Mouse (Mus musculus) embryo, embryonic 10.5 days (tissue): ENCODE measurements around the gene Zfp30.
A peak's percentile ranks its signal among the peaks of the same experiment; 100 is the strongest.

Experiments
- DNase-seq: peaks from one replicate; pipeline ENCODE4 v3.0.0-alpha.2; 2015; ENCODE audit warnings: low spot score

Zfp30 gene

GRCm38 (mm10) chr7:29783871-29784551, at the start of gene Zfp30:
Zfp30 (plus strand) TSS chr7:29783998.
- DNase-seq, result peak; percentile 95

DNA sequence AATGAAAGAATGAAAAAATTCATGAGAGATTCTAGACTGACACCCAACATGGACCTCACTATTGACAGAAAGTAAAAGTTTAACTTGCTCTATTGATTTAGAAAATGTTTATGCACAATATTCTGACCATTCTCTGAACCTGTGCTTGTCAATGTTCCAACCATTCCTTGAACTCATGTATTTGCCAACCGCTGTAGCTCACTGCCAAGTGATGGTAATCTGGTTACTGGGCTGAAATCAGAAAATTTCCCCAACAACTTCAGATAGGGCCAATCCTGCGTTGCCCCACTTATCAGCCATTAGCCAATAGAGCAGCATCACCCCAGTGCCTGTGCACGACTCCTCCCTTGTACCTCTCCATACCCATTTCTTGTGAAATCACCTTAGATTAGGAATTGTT, 41.5 kb upstream of the Zfp30 start:
- no peak for DNase-seq

GRCm38 (mm10) chr7:29760476-29760875, 23.3 kb upstream of the Zfp30 start:
- DNase-seq, result no peak

DNA sequence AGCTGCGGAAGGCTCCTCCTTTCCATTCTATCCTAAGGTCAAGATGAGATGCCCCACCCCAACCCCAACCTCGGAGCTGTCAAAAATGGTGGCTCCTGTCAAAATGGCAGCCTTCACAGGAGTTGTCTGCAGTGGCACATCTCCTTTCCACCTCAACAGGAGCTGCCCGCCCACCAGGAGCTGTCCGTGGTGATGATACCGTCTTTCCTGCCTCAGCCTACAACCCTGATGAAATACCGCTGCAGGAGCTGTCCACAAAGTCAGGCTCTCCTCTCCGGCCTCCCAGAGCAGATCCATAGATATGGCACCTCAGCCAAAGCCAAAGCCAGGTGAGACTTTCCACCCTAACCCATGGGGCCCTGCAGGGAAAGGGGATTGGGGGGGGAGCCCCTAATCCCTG, 19.1 kb upstream of the Zfp30 start:
- DNase-seq, result no peak

- DNase-seq, result peak; percentile 94
Observed at GRCm38 (mm10) chr7:29767058-29767686, 16.6 kb upstream of the Zfp30 start.

- DNase-seq, result peak; percentile 98
Observed at GRCm38 (mm10) chr7:29768090-29768900, 15.5 kb upstream of the Zfp30 start, which contains the start of gene Zfp84. Zfp84 (plus strand) TSS chr7:29768552.

DNA sequence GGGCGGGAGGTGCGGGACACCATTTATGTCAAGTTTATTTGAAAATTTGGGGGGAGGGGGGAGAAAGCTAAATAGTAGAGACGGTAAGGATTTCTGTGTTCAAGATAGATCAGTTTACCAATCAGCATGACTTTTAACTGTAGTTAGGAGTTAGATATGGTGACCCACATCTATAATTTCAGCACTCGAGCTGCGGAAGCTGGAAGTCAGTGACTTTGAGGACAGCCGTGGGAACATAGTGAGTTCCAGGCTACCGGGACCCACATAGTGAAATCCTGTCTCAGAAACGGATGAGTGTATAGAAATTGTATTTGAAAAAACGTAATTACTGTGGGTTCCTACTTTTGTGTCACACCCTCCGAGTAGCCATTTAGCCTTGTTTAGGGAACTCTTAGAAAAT, 14.8 kb upstream of the Zfp30 start:
- DNase-seq, result no peak

GRCm38 (mm10) chr7:29773503-29773902, 10.3 kb upstream of the Zfp30 start:
- no peak for DNase-seq

DNA sequence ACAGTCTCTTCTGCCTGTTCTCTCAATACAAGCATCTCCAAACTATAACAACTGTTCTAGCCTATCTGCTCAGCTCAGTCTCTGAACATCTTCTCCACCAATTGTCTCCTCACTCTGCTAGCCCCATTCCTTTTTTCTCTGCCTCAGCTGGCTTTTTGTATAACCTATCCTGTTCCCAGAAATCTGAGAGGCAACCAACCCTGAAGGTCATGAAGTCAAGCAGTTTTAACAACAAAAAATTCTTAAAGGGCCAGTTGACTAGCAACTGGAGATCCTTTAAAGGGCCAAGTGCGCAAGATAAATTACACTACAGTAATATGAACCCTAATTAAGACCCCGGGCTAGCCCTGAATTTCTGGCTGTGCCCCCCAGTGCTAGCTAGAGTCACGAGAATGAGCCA, 9.4 kb upstream of the Zfp30 start:
- DNase-seq, result no peak

- DNase-seq, result no peak
Observed at GRCm38 (mm10) chr7:29776568-29776967, 7.2 kb upstream of the Zfp30 start.

GRCm38 (mm10) chr7:29777372-29777771, 6.4 kb upstream of the Zfp30 start:
- DNase-seq, result no peak

DNA sequence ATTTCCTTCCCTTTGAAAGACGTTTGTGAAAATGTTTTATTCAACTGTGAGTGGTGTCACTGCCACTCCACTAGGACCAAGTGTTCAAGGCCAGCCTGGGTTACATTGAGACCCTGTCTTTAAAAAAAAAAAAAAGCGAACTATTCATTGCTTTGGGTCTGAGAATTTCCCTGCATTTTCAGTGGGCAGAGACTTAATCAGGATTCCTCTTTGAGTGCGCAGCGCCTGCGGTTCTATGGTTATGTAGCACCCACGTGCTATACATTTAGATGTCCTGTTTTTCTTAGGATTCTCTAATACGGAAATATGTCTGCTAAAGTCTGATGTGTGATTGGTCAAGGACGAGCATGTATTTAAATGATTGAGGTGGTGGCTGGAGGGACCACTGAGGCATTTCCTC, 1.2 kb downstream of the Zfp30 start:
- DNase-seq, result peak; percentile 9

DNA sequence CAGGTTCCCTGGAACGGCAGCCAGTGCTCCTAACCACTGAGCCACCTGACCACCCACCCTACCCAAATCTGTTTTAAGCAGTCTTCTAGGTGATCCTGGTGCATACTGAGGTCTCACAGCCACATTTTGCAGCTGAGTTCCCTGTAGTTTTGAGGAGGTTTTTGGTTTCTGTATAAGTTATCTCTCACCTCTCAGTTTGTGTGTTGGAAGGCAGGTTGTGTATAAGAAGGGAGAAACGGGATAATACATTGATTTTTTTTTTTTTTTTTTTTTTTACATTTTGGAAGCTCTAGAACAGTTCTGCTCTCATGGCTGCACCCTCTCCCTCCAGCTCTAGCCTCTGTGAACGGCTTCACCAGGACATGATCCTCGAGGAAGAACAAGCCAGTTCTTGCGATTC, 2.1 kb downstream of the Zfp30 start:
- DNase-seq, result no peak

- DNase-seq, result no peak
Observed at GRCm38 (mm10) chr7:29792906-29793305, 9.1 kb downstream of the Zfp30 start.

DNA sequence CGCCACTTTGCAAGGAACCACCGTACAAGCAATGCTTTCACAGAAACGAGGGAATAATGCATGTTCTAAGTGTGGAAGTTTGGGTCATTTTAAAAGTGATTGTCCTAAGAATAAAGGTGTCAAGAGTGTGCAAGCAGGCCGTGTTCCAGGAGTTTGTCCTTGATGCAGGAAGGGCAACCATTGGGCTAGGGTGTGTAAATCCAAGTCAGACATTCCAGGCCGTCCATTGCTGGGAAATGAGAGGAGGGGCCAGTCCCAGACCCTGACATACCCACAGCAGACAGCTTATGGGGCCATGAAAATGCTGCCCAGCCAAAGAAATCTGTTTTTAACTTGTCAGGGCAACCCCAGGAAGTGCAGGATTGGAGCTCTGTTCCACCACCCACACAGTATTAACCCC, 23.2 kb downstream of the Zfp30 start:
- no peak for DNase-seq

- DNase-seq, result no peak
Observed at GRCm38 (mm10) chr7:29812244-29812643, 28.4 kb downstream of the Zfp30 start.

- no peak for DNase-seq
Observed at GRCm38 (mm10) chr7:29814381-29814780, 30.6 kb downstream of the Zfp30 start.

- DNase-seq, result peak; percentile 6
Observed at GRCm38 (mm10) chr7:29815061-29815784, 31.4 kb downstream of the Zfp30 start.

GRCm38 (mm10) chr7:29815910-29816429, 32.2 kb downstream of the Zfp30 start, which contains the start of gene Zfp790:
Zfp790 (plus strand) TSS chr7:29816114.
- DNase-seq, result peak; percentile 97

- DNase-seq, result peak; percentile 94
Observed at GRCm38 (mm10) chr7:29818619-29819254, 34.9 kb downstream of the Zfp30 start.

DNA sequence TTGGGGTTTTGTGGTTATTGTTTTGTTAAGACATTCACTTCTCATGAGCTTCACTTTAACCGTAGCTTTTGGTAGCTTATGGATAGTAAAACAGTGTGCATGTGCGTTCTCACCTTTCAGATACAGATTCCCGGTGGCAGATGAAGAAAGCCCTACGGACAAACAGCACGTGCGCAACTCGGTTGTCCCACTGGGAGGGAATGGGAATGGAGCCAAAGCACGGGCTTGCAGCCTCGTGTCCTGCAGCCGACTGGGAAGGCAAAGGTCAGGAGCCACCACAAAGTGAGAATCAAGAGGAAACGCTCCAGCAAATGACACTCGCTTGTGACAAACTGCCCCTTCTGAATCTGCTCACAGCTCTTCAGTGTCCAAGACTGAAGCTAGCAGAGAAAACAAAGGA, 44.2 kb downstream of the Zfp30 start:
- no peak for DNase-seq
